Mouse (Mus musculus) urinary bladder, postnatal 0 days (tissue): ENCODE measurements around the gene 9130409I23Rik. TPM values are rescaled to one million over a fixed set of nuclear protein-coding genes. Genes with fewer than 3 reads are reported as not detected.

ENCODE experiments used
- polyA plus RNA-seq: library from polyadenylated mRNA; unstranded; fragments of >200 nt; fragmentation: Nextera tagmentation; extraction: Ambion mirVana; gene quantifications from 2 replicates; pipeline ENCODE4 v1.2.1, GENCODE M21; 2015

The 9130409I23Rik gene
- 0.30 and 0.37 TPM in 2 replicates for polyA plus RNA-seq

DNA sequence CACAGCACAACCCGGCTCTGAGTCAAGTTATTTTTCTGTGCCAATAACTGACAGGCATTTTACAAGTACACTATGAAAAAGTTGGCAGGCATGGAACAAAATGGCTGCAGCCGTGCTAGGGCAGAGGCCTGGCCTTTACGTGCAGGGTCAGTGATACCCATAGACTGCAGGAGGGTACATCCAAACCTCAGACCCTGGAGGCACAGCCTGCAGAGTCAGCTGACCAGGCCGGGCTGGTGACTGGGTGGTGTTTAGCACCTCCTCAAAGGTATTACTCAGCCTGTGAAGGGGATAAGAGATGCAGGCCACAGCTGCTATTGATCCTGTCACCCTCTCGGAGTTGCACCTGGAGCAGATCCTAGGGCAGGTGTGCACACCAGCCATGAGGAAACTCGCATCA, at the start of gene 9130409I23Rik:
Gene 9130409I23Rik, plus strand, starts transcription at position 301 of the 400 bp plus-strand sequence.

DNA sequence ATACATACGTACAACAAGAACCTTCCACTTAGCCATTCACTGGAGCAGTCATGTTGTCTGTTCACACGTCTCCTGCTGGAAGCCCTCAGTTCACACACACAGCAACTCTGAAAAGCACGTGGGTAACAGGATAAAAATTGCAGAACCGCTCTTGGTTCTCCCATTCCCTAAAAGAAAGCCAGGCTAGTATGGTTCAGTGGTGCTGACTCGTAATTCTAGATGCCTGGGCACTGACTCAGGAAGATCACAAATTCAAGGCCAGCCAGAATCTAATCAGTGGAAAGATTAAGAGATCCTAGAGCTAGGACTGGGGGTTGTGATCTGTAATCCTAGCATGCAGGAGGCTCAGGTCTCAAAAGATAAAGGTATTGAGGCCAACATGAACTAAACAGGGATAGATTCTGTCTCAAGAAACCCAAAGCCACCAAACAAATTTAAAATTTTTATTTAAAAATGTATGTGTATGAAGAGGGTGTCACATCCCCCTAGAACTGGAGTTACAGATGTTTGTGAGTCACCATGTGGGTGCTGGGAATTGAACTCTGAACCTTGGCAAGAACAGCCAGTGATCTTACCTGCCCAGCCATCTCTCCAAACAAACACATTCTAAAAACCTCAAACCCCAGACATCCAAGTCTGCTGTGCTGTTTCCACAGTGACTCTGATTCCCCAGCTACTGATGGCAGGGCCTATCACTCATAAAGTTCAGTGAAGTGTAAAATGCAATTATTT, 30.1 kb upstream of the 9130409I23Rik start, which contains the start of gene Ephx1:
Gene Ephx1, minus strand, starts transcription at position 149 of the 732 bp plus-strand sequence.

Other genes with a start within 250 kb of the 9130409I23Rik start
- 1,358 and 1,510 TPM in 2 replicates for gene H3f3a, start 237.3 kb upstream of the 9130409I23Rik start, polyA plus RNA-seq
- 18.6 and 19.4 TPM in 2 replicates for gene Sde2, start 200.1 kb upstream of the 9130409I23Rik start, polyA plus RNA-seq
- gene Lefty2, start 158.1 kb upstream of the 9130409I23Rik start, polyA plus RNA-seq: 0.22 and 0.23 TPM in 2 replicates
- 49.6 and 51.7 TPM in 2 replicates for gene Pycr2, start 146.9 kb upstream of the 9130409I23Rik start, polyA plus RNA-seq
- 5.5 and 7.8 TPM in 2 replicates for gene Lefty1, start 116.2 kb upstream of the 9130409I23Rik start, polyA plus RNA-seq
- 29.7 and 31.1 TPM in 2 replicates for gene Tmem63a, start 108.9 kb upstream of the 9130409I23Rik start, polyA plus RNA-seq
- 15.2 and 17.4 TPM in 2 replicates for gene Ephx1, start 30.3 kb upstream of the 9130409I23Rik start, polyA plus RNA-seq
- 12.6 and 13.4 TPM in 2 replicates for gene Nvl, start 93.0 kb downstream of the 9130409I23Rik start, polyA plus RNA-seq
- gene Cnih4, start 93.5 kb downstream of the 9130409I23Rik start, polyA plus RNA-seq: 85.9 and 104 TPM in 2 replicates
- 36.0 and 38.9 TPM in 2 replicates for gene Wdr26, start 160.8 kb downstream of the 9130409I23Rik start, polyA plus RNA-seq